Mouse (Mus musculus) left cerebral cortex, adult 18-20 months (tissue): Measurements from ENCODE around the gene Adamts12. TPM values are rescaled to one million over a fixed set of nuclear protein-coding genes. Genes with fewer than 3 reads are reported as not detected.
A peak's percentile ranks its signal among the peaks of the same experiment; 100 is the strongest.

ENCODE experiments used
- DNase-seq, 2 experiments: peaks; one replicate each; pipeline ENCODE4 v3.0.0; 2021 to 2022; ENCODE audit warnings: low spot score in 2 of 2, mixed read lengths in 1 of 2
- total RNA-seq, 2 experiments: library from RNA; stranded (reverse); gene quantifications; 2 replicates each; pipeline ENCODE4 v1.2.3; 2021

The Adamts12 gene
- total RNA-seq, 2 experiments from 2014 or later = 0.19 to 0.28 TPM

GRCm38 (mm10) chr15:11280689-11281264 is 216.2 kb downstream of the Adamts12 start:
- no peak for DNase-seq

- DNase-seq = no peak
Measured at GRCm38 (mm10) chr15:11283171-11283570, 218.6 kb downstream of the Adamts12 start.

- DNase-seq = no peak
Measured at GRCm38 (mm10) chr15:11287780-11288179, 223.2 kb downstream of the Adamts12 start.

GRCm38 (mm10) chr15:11292246-11292645 is 227.7 kb downstream of the Adamts12 start:
- no peak for DNase-seq

- DNase-seq = no peak
Measured at GRCm38 (mm10) chr15:11295016-11295415, 230.4 kb downstream of the Adamts12 start.

- no peak for DNase-seq
Measured at GRCm38 (mm10) chr15:11297960-11298359, 233.4 kb downstream of the Adamts12 start.

GRCm38 (mm10) chr15:11317077-11317476 is 252.5 kb downstream of the Adamts12 start:
- DNase-seq = no peak

- peak; percentile 44 to 50 for DNase-seq
Measured at GRCm38 (mm10) chr15:11320481-11320880, 255.9 kb downstream of the Adamts12 start.

GRCm38 (mm10) chr15:11339467-11340180 is 275.0 kb downstream of the Adamts12 start:
- no peak for DNase-seq

GRCm38 (mm10) chr15:11355865-11356264 is 291.3 kb downstream of the Adamts12 start:
- no peak for DNase-seq

GRCm38 (mm10) chr15:11357501-11357900 is 292.9 kb downstream of the Adamts12 start:
- DNase-seq = no peak

GRCm38 (mm10) chr15:11360888-11361287 is 296.3 kb downstream of the Adamts12 start:
- no peak for DNase-seq

GRCm38 (mm10) chr15:11361824-11362223 is 297.2 kb downstream of the Adamts12 start:
- no peak for DNase-seq

- DNase-seq = no peak
Measured at GRCm38 (mm10) chr15:11364112-11364511, 299.5 kb downstream of the Adamts12 start.

- DNase-seq = peak; percentile 74 to 75
Measured at GRCm38 (mm10) chr15:11364795-11365194, 300.2 kb downstream of the Adamts12 start.

GRCm38 (mm10) chr15:11369572-11369971 is 305.0 kb downstream of the Adamts12 start:
- no peak for DNase-seq

- DNase-seq = no peak
Measured at GRCm38 (mm10) chr15:11370477-11371085, 306.0 kb downstream of the Adamts12 start.

- no peak for DNase-seq
Measured at GRCm38 (mm10) chr15:11379431-11380086, 315.0 kb downstream of the Adamts12 start.

GRCm38 (mm10) chr15:11380087-11380530 is 315.5 kb downstream of the Adamts12 start:
- DNase-seq = peak; percentile 23 to 28

- no peak for DNase-seq
Measured at GRCm38 (mm10) chr15:11380616-11381015, 316.0 kb downstream of the Adamts12 start.

- DNase-seq = no peak
Measured at GRCm38 (mm10) chr15:11382585-11382984, 318.0 kb downstream of the Adamts12 start.

- no peak for DNase-seq
Measured at GRCm38 (mm10) chr15:11383796-11384195, 319.2 kb downstream of the Adamts12 start.
